Mouse (Mus musculus) forebrain, embryonic 14.5 days (tissue): ENCODE measurements around the gene Ltbr. TPM values are rescaled to one million over a fixed set of nuclear protein-coding genes. Genes with fewer than 3 reads are reported as not detected.

Experiments
- ATAC-seq: fragments of 200-750 bp; cut with Nextera tagmentation; 2 replicates; pipeline ENCODE4 v1.8.0; 2017; ENCODE audit warnings: mild to moderate bottlenecking, moderate library complexity
- DNase-seq: peaks from one replicate; pipeline ENCODE4 v3.0.0-alpha.2; 2015; ENCODE audit warnings: low spot score
- H3K27ac ChIP-seq: fragments of 300-500 bp; sonication (generic); 2 replicates; pipeline ENCODE4 v1.5.1; 2014; ENCODE audit warnings: low read depth, mild to moderate bottlenecking, control low read depth, low read length, moderate library complexity
- H3K27me3 ChIP-seq: fragments of 300-500 bp; sonication (generic); replicated peaks from 2 replicates; pipeline ENCODE4 v1.6.1; 2014; ENCODE audit warnings: low read length, control low read depth, mixed read lengths; ENCODE audit not compliant: control insufficient read depth, insufficient read depth
- H3K36me3 ChIP-seq: fragments of 300-500 bp; sonication (generic); 2 replicates; pipeline ENCODE4 v1.6.1; 2014; ENCODE audit warnings: low read length, control low read depth; ENCODE audit not compliant: control insufficient read depth, insufficient read depth
- H3K4me1 ChIP-seq: fragments of 300-500 bp; sonication (generic); 2 replicates; pipeline ENCODE4 v1.6.1; 2014; ENCODE audit warnings: antibody characterized with exemption, low read length, control low read depth; ENCODE audit not compliant: control insufficient read depth, insufficient read depth
- H3K4me2 ChIP-seq: fragments of 300-500 bp; sonication (generic); 2 replicates; pipeline ENCODE4 v1.6.1; 2014; ENCODE audit warnings: mild to moderate bottlenecking, control low read depth, low read length
- H3K4me3 ChIP-seq: fragments of 300-500 bp; sonication (generic); 2 replicates; pipeline ENCODE4 v1.5.1; 2014; ENCODE audit warnings: low read depth, low read length, control low read depth
- H3K9ac ChIP-seq: fragments of 300-500 bp; sonication (generic); 2 replicates; pipeline ENCODE4 v1.6.1; 2014; ENCODE audit warnings: mild to moderate bottlenecking, low read length, control low read depth, moderate library complexity
- H3K9me3 ChIP-seq: fragments of 300-500 bp; sonication (generic); replicated peaks from 2 replicates; pipeline ENCODE4 v1.6.1; 2016; ENCODE audit warnings: low read length, control low read depth, mixed read lengths; ENCODE audit not compliant: control insufficient read depth
- WGBS: fragments of 180-500 bp; shearing (Covaris S2); extraction: QIAGEN DNeasy Blood & Tissue Kit; methylation state at CpG from one replicate; pipeline ENCODE4 v1.1.7; 2014; 5-methylcytosine and 5-hydroxymethylcytosine counted together
- polyA plus RNA-seq: library from polyadenylated mRNA; unstranded; fragments of >200 nt; fragmentation: Nextera tagmentation; extraction: Ambion mirVana; gene quantifications from 2 replicates; pipeline ENCODE4 v1.2.1, GENCODE M21; 2014

Ltbr gene
- polyA plus RNA-seq, 1 experiment from 2014 or later = 12.9 TPM

- H3K4me3 ChIP-seq = no peak overlapping the region
- H3K9me3 ChIP-seq = no peaks in the 10 kb centered on the region
- no peak for ATAC-seq
- 69% methylated on average over 9 of the region's 9 CpGs for WGBS
- no peak overlapping the region for H3K4me2 ChIP-seq
- no peak for DNase-seq
- no peak overlapping the region for H3K27ac ChIP-seq
- no peaks in the 10 kb centered on the region for H3K36me3 ChIP-seq
- H3K9ac ChIP-seq = no peak overlapping the region
- H3K27me3 ChIP-seq = no peaks in the 10 kb centered on the region
- H3K4me1 ChIP-seq = no peaks in the 10 kb centered on the region
Measured at GRCm38 (mm10) chr6:125338791-125339660, 25.3 kb upstream of the Ltbr start.

GRCm38 (mm10) chr6:125334356-125334755, 20.7 kb upstream of the Ltbr start:
- Histone ChIP-seq H3K9me3 (no peaks in the 10 kb centered on the region), H3K36me3 (no peaks in the 10 kb centered on the region), H3K4me1 (0 out of 2 replicates have a peak, but pooled peaks cover 3% of the 10 kb centered on the region), H3K4me3 (no peak overlapping the region), H3K9ac (no peak overlapping the region), H3K27me3 (no peaks in the 10 kb centered on the region), H3K27ac (no peak overlapping the region), H3K4me2 (no peak overlapping the region)
- DNase-seq = no peak
- ATAC-seq = no peak
- 40% methylated on average over 2 of the region's 2 CpGs for WGBS

- 82% methylated on average over 14 of the region's 14 CpGs for WGBS
- no peaks in the 10 kb centered on the region for H3K9me3 ChIP-seq
- no peak overlapping the region for H3K4me2 ChIP-seq
- H3K4me3 ChIP-seq = no peak overlapping the region
- no peaks in the 10 kb centered on the region for H3K36me3 ChIP-seq
- ATAC-seq (no peak), DNase-seq (no peak)
- no peaks in the 10 kb centered on the region for H3K27me3 ChIP-seq
- H3K4me1 ChIP-seq = 0 out of 2 replicates have a peak, but pooled peaks cover 3% of the 10 kb centered on the region
- H3K27ac ChIP-seq = no peak overlapping the region
- H3K9ac ChIP-seq = no peak overlapping the region
Measured at GRCm38 (mm10) chr6:125333112-125333899, 19.6 kb upstream of the Ltbr start.

GRCm38 (mm10) chr6:125330626-125331326, 17.1 kb upstream of the Ltbr start:
- no peaks in the 10 kb centered on the region for H3K27me3 ChIP-seq

GRCm38 (mm10) chr6:125328243-125328642, 14.6 kb upstream of the Ltbr start:
- Histone ChIP-seq H3K9me3 (no peaks in the 10 kb centered on the region), H3K36me3 (no peaks in the 10 kb centered on the region), H3K27me3 (no peaks in the 10 kb centered on the region), H3K4me2 (no peak overlapping the region), H3K4me1 (0 out of 2 replicates have a peak, but pooled peaks cover 3% of the 10 kb centered on the region), H3K4me3 (no peak overlapping the region), H3K27ac (no peak overlapping the region), H3K9ac (no peak overlapping the region)
- WGBS = 74% methylated on average over 5 of the region's 5 CpGs
- DNase-seq = no peak
- ATAC-seq = no peak

More at GRCm38 (mm10) chr6:125330626-125331326, 17.1 kb upstream of the Ltbr start:
- WGBS = 1% methylated on average over 39 of the region's 39 CpGs
- Histone ChIP-seq H3K4me3 (peak overlapping the region; percentile 45), H3K36me3 (no peaks in the 10 kb centered on the region), H3K9ac (peak overlapping the region; percentile 60), H3K4me2 (peak overlapping the region; percentile 81), H3K9me3 (no peaks in the 10 kb centered on the region), H3K27ac (no peak overlapping the region), H3K4me1 (0 out of 2 replicates have a peak, but pooled peaks cover 3% of the 10 kb centered on the region)
- ATAC-seq (peak; percentile 93), DNase-seq (peak; percentile 86)

GRCm38 (mm10) chr6:125325337-125325736, 11.7 kb upstream of the Ltbr start:
- Histone ChIP-seq H3K4me2 (no peak overlapping the region), H3K4me1 (no peaks in the 10 kb centered on the region), H3K9ac (no peak overlapping the region; the same call in 1 of the 2 replicates), H3K4me3 (no peak overlapping the region), H3K27ac (no peak overlapping the region), H3K9me3 (no peaks in the 10 kb centered on the region), H3K27me3 (peaks cover 11% of the 10 kb centered on the region; the same call in 1 of the 2 replicates), H3K36me3 (no peaks in the 10 kb centered on the region)
- DNase-seq (no peak), ATAC-seq (no peak)
- 70% methylated on average over 6 of the region's 6 CpGs for WGBS

GRCm38 (mm10) chr6:125323547-125323946, 9.9 kb upstream of the Ltbr start:
- Histone ChIP-seq H3K27ac (no peak overlapping the region), H3K36me3 (no peaks in the 10 kb centered on the region), H3K9ac (no peak overlapping the region), H3K4me2 (no peak overlapping the region), H3K4me1 (no peaks in the 10 kb centered on the region), H3K9me3 (no peaks in the 10 kb centered on the region), H3K27me3 (peaks cover 11% of the 10 kb centered on the region; the same call in 1 of the 2 replicates), H3K4me3 (no peak overlapping the region)
- 74% methylated on average over 6 of the region's 6 CpGs for WGBS
- ATAC-seq = no peak
- no peak for DNase-seq

GRCm38 (mm10) chr6:125322794-125323193, 9.1 kb upstream of the Ltbr start:
- no peaks in the 10 kb centered on the region for H3K9me3 ChIP-seq
- peaks cover 11% of the 10 kb centered on the region; the same call in 1 of the 2 replicates for H3K27me3 ChIP-seq
- H3K4me1 ChIP-seq = no peaks in the 10 kb centered on the region
- H3K9ac ChIP-seq = no peak overlapping the region
- H3K36me3 ChIP-seq = no peaks in the 10 kb centered on the region
- H3K4me2 ChIP-seq = no peak overlapping the region
- DNase-seq = no peak
- WGBS = 42% methylated on average over 13 of the region's 13 CpGs
- H3K27ac ChIP-seq = no peak overlapping the region
- no peak for ATAC-seq
- no peak overlapping the region for H3K4me3 ChIP-seq
